Mouse (Mus musculus) erythroblast, embryonic 14.5 days (primary cell): ENCODE measurements at regions not wholly inside any gene's neighbourhood (a gene's known extent, or its start where the extent isn't known, plus 50 kb on each side); places are given as distances from the start of the nearest gene placed in this dataset.
"Not testable (repeated sequence)": the region's sequence is repeated elsewhere in the genome, so short reads cannot be mapped to it uniquely, and the experiment has no call there.

Experiments
- GATA1 ChIP-seq: IDR thresholded peaks from 2 replicates; pipeline ENCODE4 v1.6.1; 2012; ENCODE audit warnings: low read length, inconsistent platforms, mixed read lengths
- TAL1 ChIP-seq: IDR thresholded peaks from 3 replicates; pipeline ENCODE4 v1.6.1; 2012; ENCODE audit warnings: low read length, inconsistent platforms, mixed read lengths

- not testable (repeated sequence) for TF ChIP-seq GATA1, TAL1
Observed at GRCm38 (mm10) chr10:108108500-108108899, 53.5 kb upstream of the Ppp1r12a start.
